Mouse (Mus musculus) liver, adult 2 months (tissue): Measurements from ENCODE around the gene Nudcd3.
A peak's percentile ranks its signal among the peaks of the same experiment; 100 is the strongest.

Experiments
- CTCF ChIP-seq: fragments of 200-500 bp; IDR thresholded peaks from 2 replicates; pipeline ENCODE4 v1.5.1; 2011; ENCODE audit warnings: low read depth, low read length, control low read depth
- POLR2A ChIP-seq: fragments of 200-500 bp; IDR thresholded peaks from 2 replicates; pipeline ENCODE4 v1.6.1; 2011; ENCODE audit warnings: low read length, control low read depth; ENCODE audit not compliant: insufficient read depth; ENCODE audit errors: extremely low read depth

GRCm38 (mm10) chr11:6200087-6200569 lies at the start of gene Nudcd3:
- TF ChIP-seq CTCF, result no peak
- 0 out of 2 replicates have a peak, but pooled peaks have one; percentile 29 for TF ChIP-seq POLR2A
